Mouse (Mus musculus) kidney, adult 11 months (tissue): ENCODE measurements at regions not wholly inside any gene's neighbourhood (a gene's known extent, or its start where the extent isn't known, plus 50 kb on each side); places are given as distances from the start of the nearest gene placed in this dataset.
A peak's percentile ranks its signal among the peaks of the same experiment; 100 is the strongest.

Source experiments
- DNase-seq: peaks from one replicate; pipeline ENCODE4 v3.0.0; 2022

GRCm38 (mm10) chr8:17782650-17783049 is 1195.4 kb downstream of the Defb40 start:
- DNase-seq = no peak

GRCm38 (mm10) chr8:17781559-17782283 is 1196.3 kb downstream of the Defb40 start:
- no peak for DNase-seq

- no peak for DNase-seq
Observed at GRCm38 (mm10) chr8:17775411-17775810, 1202.6 kb downstream of the Defb40 start.

- no peak for DNase-seq
Observed at GRCm38 (mm10) chr8:17773311-17773710, 1204.7 kb downstream of the Defb40 start.

GRCm38 (mm10) chr8:17767441-17768007 is 1210.5 kb downstream of the Defb40 start:
- DNase-seq = no peak

GRCm38 (mm10) chr8:17724672-17725071 is 1253.4 kb downstream of the Defb40 start:
- DNase-seq = no peak

GRCm38 (mm10) chr8:17709162-17709561 is 1268.9 kb downstream of the Defb40 start:
- no peak for DNase-seq

- no peak for DNase-seq
Observed at GRCm38 (mm10) chr8:17708409-17708808, 1269.6 kb downstream of the Defb40 start.

GRCm38 (mm10) chr8:17704289-17704688 is 1273.8 kb downstream of the Defb40 start:
- DNase-seq = no peak

GRCm38 (mm10) chr8:17700362-17700761 is 1277.7 kb downstream of the Defb40 start:
- no peak for DNase-seq

GRCm38 (mm10) chr8:17690074-17690848 is 1287.8 kb downstream of the Defb40 start:
- no peak for DNase-seq

- DNase-seq = no peak
Observed at GRCm38 (mm10) chr8:17689641-17690040, 1288.4 kb downstream of the Defb40 start.

GRCm38 (mm10) chr8:17687084-17687483 is 1291.0 kb downstream of the Defb40 start:
- DNase-seq = no peak

- DNase-seq = no peak
Observed at GRCm38 (mm10) chr8:17664371-17665141, 1313.5 kb downstream of the Defb40 start.

GRCm38 (mm10) chr8:17659753-17660361 is 1318.2 kb downstream of the Defb40 start:
- DNase-seq = no peak

- DNase-seq = peak; percentile 17
Observed at GRCm38 (mm10) chr8:17653786-17654185, 1324.3 kb downstream of the Defb40 start.

- no peak for DNase-seq
Observed at GRCm38 (mm10) chr8:17647559-17647958, 1330.5 kb downstream of the Defb40 start.

GRCm38 (mm10) chr8:17621109-17621508 is 1356.9 kb downstream of the Defb40 start:
- no peak for DNase-seq

- DNase-seq = no peak
Observed at GRCm38 (mm10) chr8:17618846-17619245, 1359.2 kb downstream of the Defb40 start.

- DNase-seq = no peak
Observed at GRCm38 (mm10) chr8:17618147-17618546, 1359.9 kb downstream of the Defb40 start.

GRCm38 (mm10) chr8:17602861-17603260 is 1375.2 kb downstream of the Defb40 start:
- no peak for DNase-seq

GRCm38 (mm10) chr8:17598736-17599135 is 1379.3 kb downstream of the Defb40 start:
- no peak for DNase-seq

- no peak for DNase-seq
Observed at GRCm38 (mm10) chr8:17596559-17596958, 1381.5 kb downstream of the Defb40 start.
